Mouse (Mus musculus): ENCODE measurements at regions not wholly inside any gene's neighbourhood (a gene's known extent, or its start where the extent isn't known, plus 50 kb on each side); places are given as distances from the start of the nearest gene placed in this dataset.

- no peaks in the 10 kb centered on the region for H3K4me1 ChIP-seq (ENCODE audit: control insufficient read depth, insufficient read depth, low read length)
- H3K9me3 ChIP-seq (replicated peaks; ENCODE audit: control insufficient read depth, low read length, poor library complexity, severe bottlenecking), result no peaks in the 10 kb centered on the region
- 87% methylated on average over 17 of the region's 17 CpGs for WGBS
- no peak overlapping the region for H3K27ac ChIP-seq (ENCODE audit: low read length)
- no peak overlapping the region for H3K4me3 ChIP-seq (ENCODE audit: low read depth, low read length)
- no peaks in the 10 kb centered on the region for H3K27me3 ChIP-seq (ENCODE audit: control insufficient read depth, insufficient read depth, low read depth, low read length)
- H3K36me3 ChIP-seq (ENCODE audit: control insufficient read depth, insufficient read depth, low read length), result no peaks in the 10 kb centered on the region
- ATAC-seq, result 0 out of 2 replicates have a peak, but pooled peaks have one; percentile 14
- H3K9ac ChIP-seq (ENCODE audit: low read depth, low read length), result no peak overlapping the region
- no peak overlapping the region for H3K4me2 ChIP-seq (ENCODE audit: low read length)
Measured at GRCm38 (mm10) chr5:91302114-91302513, 100.7 kb downstream of the Btc start.

- no peaks in the 10 kb centered on the region for H3K27me3 ChIP-seq (ENCODE audit: control insufficient read depth, insufficient read depth, low read depth, low read length)
- no peak overlapping the region for H3K9ac ChIP-seq (ENCODE audit: low read depth, low read length)
- H3K36me3 ChIP-seq (ENCODE audit: control insufficient read depth, insufficient read depth, low read length), result no peaks in the 10 kb centered on the region
- H3K4me1 ChIP-seq (ENCODE audit: control insufficient read depth, insufficient read depth, low read length), result no peaks in the 10 kb centered on the region
- no peaks in the 10 kb centered on the region for H3K9me3 ChIP-seq (replicated peaks; ENCODE audit: control insufficient read depth, low read length, poor library complexity, severe bottlenecking)
- no peak overlapping the region for H3K4me2 ChIP-seq (ENCODE audit: low read length)
- H3K4me3 ChIP-seq (ENCODE audit: low read depth, low read length), result no peak overlapping the region
- WGBS, result 81% methylated on average over 9 of the region's 9 CpGs
- H3K27ac ChIP-seq (ENCODE audit: low read length), result no peak overlapping the region
- ATAC-seq, result no peak
Measured at GRCm38 (mm10) chr5:91302943-91303342, 99.9 kb downstream of the Btc start.

GRCm38 (mm10) chr5:91303702-91304101 lies 99.1 kb downstream of the Btc start:
- Histone ChIP-seq H3K9ac (ENCODE audit: low read depth, low read length) (no peak overlapping the region), H3K4me3 (ENCODE audit: low read depth, low read length) (no peak overlapping the region), H3K27ac (ENCODE audit: low read length) (no peak overlapping the region), H3K36me3 (ENCODE audit: control insufficient read depth, insufficient read depth, low read length) (no peaks in the 10 kb centered on the region), H3K4me1 (ENCODE audit: control insufficient read depth, insufficient read depth, low read length) (no peaks in the 10 kb centered on the region), H3K27me3 (ENCODE audit: control insufficient read depth, insufficient read depth, low read depth, low read length) (no peaks in the 10 kb centered on the region), H3K9me3 (replicated peaks; ENCODE audit: control insufficient read depth, low read length, poor library complexity, severe bottlenecking) (no peaks in the 10 kb centered on the region), H3K4me2 (ENCODE audit: low read length) (no peak overlapping the region)
- ATAC-seq, result no peak
- 78% methylated on average over 5 of the region's 5 CpGs for WGBS

GRCm38 (mm10) chr5:91307031-91307430 lies 95.8 kb downstream of the Btc start:
- Histone ChIP-seq H3K4me2 (ENCODE audit: low read length) (no peak overlapping the region), H3K4me1 (ENCODE audit: control insufficient read depth, insufficient read depth, low read length) (no peaks in the 10 kb centered on the region), H3K36me3 (ENCODE audit: control insufficient read depth, insufficient read depth, low read length) (no peaks in the 10 kb centered on the region), H3K27me3 (ENCODE audit: control insufficient read depth, insufficient read depth, low read depth, low read length) (no peaks in the 10 kb centered on the region), H3K9ac (ENCODE audit: low read depth, low read length) (no peak overlapping the region), H3K27ac (ENCODE audit: low read length) (no peak overlapping the region), H3K9me3 (replicated peaks; ENCODE audit: control insufficient read depth, low read length, poor library complexity, severe bottlenecking) (no peaks in the 10 kb centered on the region), H3K4me3 (ENCODE audit: low read depth, low read length) (no peak overlapping the region)
- WGBS, result 81% methylated on average over 3 of the region's 3 CpGs
- no peak for ATAC-seq

Data from midbrain, embryonic 16.5 days (tissue).